Comparison of ENCODE assay signal across 21 mouse cellular contexts in genomic region chr10:93666996-93667395, GRCm38 (mm10). TPM values are rescaled to one million over a fixed set of nuclear protein-coding genes. Genes with fewer than 3 reads are reported as not detected.
A peak's percentile ranks its signal among the peaks of the same experiment; 100 is the strongest.
DNase-seq lines count a peak whose midpoint lies in the region; ATAC-seq and TF ChIP-seq lines count a peak whose summit lies in the region.
"Had no signal": no experiment of that assay in that cellular context is flagged by ENCODE, and none has a peak within 500 bp of the region (broad histone marks: within the 10 kb centered on the region; RNA-seq: fewer than 3 reads in every experiment).

No protein-coding gene starts in this region.

- H3K4me2 ChIP-seq in kidney, embryonic 14.5 days (replicated peaks; ENCODE audit: low read depth, low read length): no peak overlapping the region
- peak overlapping the region; percentile 25; the same call in 1 of the 2 replicates for H3K4me2 ChIP-seq in liver, embryonic 16.5 days (ENCODE audit: low read depth, low read length)
- H3K4me2 ChIP-seq in forebrain, postnatal 0 days (ENCODE audit: low read depth): no peak overlapping the region
- H3K4me2 ChIP-seq: embryonic facial prominence, embryonic 15.5 days; forebrain, embryonic 12.5 days; heart, embryonic 12.5 days; limb, embryonic 13.5 days had no signal

- H3K36me3 ChIP-seq in kidney, embryonic 14.5 days (ENCODE audit: control insufficient read depth, insufficient read depth, low read length): no peaks in the 10 kb centered on the region
- H3K36me3 ChIP-seq in liver, embryonic 16.5 days (ENCODE audit: control insufficient read depth, insufficient read depth): no peaks in the 10 kb centered on the region
- no peaks in the 10 kb centered on the region for H3K36me3 ChIP-seq in forebrain, postnatal 0 days (ENCODE audit: insufficient read depth)
- H3K36me3 ChIP-seq: embryonic facial prominence, embryonic 15.5 days; forebrain, embryonic 12.5 days; heart, embryonic 12.5 days; limb, embryonic 13.5 days; midbrain, embryonic 10.5 days had no signal

- H3K27me3 ChIP-seq in kidney, embryonic 14.5 days (ENCODE audit: control insufficient read depth, insufficient read depth, low read length): no peaks in the 10 kb centered on the region
- no peaks in the 10 kb centered on the region for H3K27me3 ChIP-seq in Patski
- no peaks in the 10 kb centered on the region for H3K27me3 ChIP-seq in liver, embryonic 16.5 days (ENCODE audit: control insufficient read depth, insufficient read depth, low read depth, low read length)
- H3K27me3 ChIP-seq in forebrain, postnatal 0 days (ENCODE audit: insufficient read depth, low read length): no peaks in the 10 kb centered on the region
- H3K27me3 ChIP-seq: embryonic facial prominence, embryonic 15.5 days; forebrain, embryonic 12.5 days; heart, embryonic 12.5 days; limb, embryonic 13.5 days had no signal

- H3K4me1 ChIP-seq in kidney, embryonic 14.5 days (ENCODE audit: control insufficient read depth, insufficient read depth, low read length): no peaks in the 10 kb centered on the region
- H3K4me1 ChIP-seq in liver, embryonic 16.5 days (ENCODE audit: control insufficient read depth, low read depth, low read length): peaks cover 41% of the 10 kb centered on the region
- H3K4me1 ChIP-seq in forebrain, postnatal 0 days (ENCODE audit: insufficient read depth): no peaks in the 10 kb centered on the region
- H3K4me1 ChIP-seq: embryonic facial prominence, embryonic 15.5 days; forebrain, embryonic 12.5 days; midbrain, embryonic 10.5 days had no signal

- TF ChIP-seq CTCF in Patski (IDR thresholded peaks at IDR 0.05): no peak
- no peak for TF ChIP-seq CTCF in forebrain, postnatal 0 days (IDR thresholded peaks at IDR 0.05; ENCODE audit: low read depth)

- DNase-seq in heart, adult 11 months: peak; percentile 71
- no peak for DNase-seq in heart, postnatal 14 days
- peak; percentile 29 to 61 for DNase-seq in kidney, postnatal 25 days
- DNase-seq in Patski (ENCODE audit: low read depth, low spot score): no peak
- no peak for DNase-seq in cerebellum, adult 9-10 months
- no peak for DNase-seq in forebrain, postnatal 0 days
- DNase-seq: cerebellum, postnatal 10 days; embryo, embryonic 11 days; gastrocnemius, postnatal 36 days; layer of hippocampus, adult 9-11 months; retina, postnatal 1 day; thymus, adult 2 months had no signal

- H3K9me3 ChIP-seq in kidney, embryonic 14.5 days (ENCODE audit: control insufficient read depth, low read length): no peaks in the 10 kb centered on the region
- H3K9me3 ChIP-seq in liver, embryonic 16.5 days (replicated peaks; ENCODE audit: control insufficient read depth, low read length): no peaks in the 10 kb centered on the region
- H3K9me3 ChIP-seq in forebrain, postnatal 0 days (ENCODE audit: low read length): no peaks in the 10 kb centered on the region
- H3K9me3 ChIP-seq: embryonic facial prominence, embryonic 15.5 days; forebrain, embryonic 12.5 days; heart, embryonic 12.5 days; limb, embryonic 13.5 days; midbrain, embryonic 10.5 days had no signal

- CTCF ChIA-PET in Patski (lab: Charles Lee): interaction anchor here (1.3 to 1.7 kb wide), 2 partner anchors 9 to 18 kb away, joined by 3 to 9 read pairs; no protein-coding TSS in a partner anchor

- intact Hi-C loops in heart, postnatal 14 days (cut with DNase I): no loop called here

- H3K27ac ChIP-seq in kidney, embryonic 14.5 days (ENCODE audit: low read depth, low read length): no peak overlapping the region
- H3K27ac ChIP-seq in liver, embryonic 16.5 days (ENCODE audit: low read length): peak overlapping the region; percentile 85
- H3K27ac ChIP-seq in forebrain, postnatal 0 days (ENCODE audit: low read depth, low read length): no peak overlapping the region
- H3K27ac ChIP-seq: embryonic facial prominence, embryonic 15.5 days; forebrain, embryonic 12.5 days; hindbrain, postnatal 0 days; kidney, postnatal 0 days; limb, embryonic 13.5 days; midbrain, embryonic 10.5 days had no signal

- WGBS in kidney, embryonic 14.5 days: 64% methylated on average over 3 of the region's 3 CpGs
- WGBS in liver, embryonic 16.5 days (ENCODE audit: insufficient replicate concordance): 32% methylated on average over 3 of the region's 3 CpGs
- 73% methylated on average over 3 of the region's 3 CpGs for WGBS in forebrain, postnatal 0 days

- in situ Hi-C loops in Patski (cut with MboI; ENCODE audit: low pct_unique_long_range_greater_than_20kb): no loop called here

- H3K9ac ChIP-seq in kidney, embryonic 14.5 days (ENCODE audit: low read depth, low read length): no peak overlapping the region
- peak overlapping the region; percentile 43; the same call in 1 of the 2 replicates for H3K9ac ChIP-seq in liver, embryonic 16.5 days (ENCODE audit: low read depth, low read length)
- H3K9ac ChIP-seq in forebrain, postnatal 0 days: no peak overlapping the region
- H3K9ac ChIP-seq: embryonic facial prominence, embryonic 15.5 days; forebrain, embryonic 12.5 days; heart, embryonic 12.5 days; limb, embryonic 13.5 days had no signal

- ATAC-seq in kidney, embryonic 14.5 days (ENCODE audit: low FRiP score, low TSS enrichment): no peak
- ATAC-seq in Patski: peak; percentile 51
- ATAC-seq in liver, embryonic 16.5 days (ENCODE audit: low read depth): no peak
- no peak for ATAC-seq in forebrain, postnatal 0 days
- ATAC-seq: hindbrain, postnatal 0 days had no signal

- POLR2A ChIA-PET in Patski (lab: Charles Lee): interaction anchor here (1.1 to 1.3 kb wide), 2 partner anchors 25 to 109 kb away, joined by 3 read pairs; no protein-coding TSS in a partner anchor

- H3K4me3 ChIP-seq in kidney, embryonic 14.5 days (ENCODE audit: low read length): no peak overlapping the region
- no peak overlapping the region for H3K4me3 ChIP-seq in liver, embryonic 16.5 days (ENCODE audit: low read depth, low read length)
- no peak overlapping the region for H3K4me3 ChIP-seq in forebrain, postnatal 0 days (ENCODE audit: low read depth, low read length)
- H3K4me3 ChIP-seq: embryonic facial prominence, embryonic 15.5 days; forebrain, embryonic 12.5 days; heart, embryonic 12.5 days; limb, embryonic 13.5 days; midbrain, embryonic 10.5 days had no signal

RNA-seq across cellular contexts. Expression of gene Ntn4, which starts 26.5 kb away (rescaled TPM):
- 10 to 100 TPM; 18.0 to 18.4 TPM for total RNA-seq in heart, postnatal 14 days (2021)
- 0.59 and 1.3 TPM in 2 replicates for polyA plus RNA-seq in kidney, embryonic 14.5 days (2014; fragmentation: Nextera tagmentation; extraction: Ambion mirVana)
- polyA plus RNA-seq in Patski (2021): 159 TPM
- 0.22 and 0.23 TPM in 2 replicates for polyA plus RNA-seq in liver, embryonic 16.5 days (2015; fragmentation: Nextera tagmentation; extraction: Ambion mirVana)
- total RNA-seq in forebrain, postnatal 0 days (2014; rRNA removed): 4.3 and 6.1 TPM in 2 replicates
- polyA plus RNA-seq in forebrain, postnatal 0 days (2015; fragmentation: Nextera tagmentation; extraction: Ambion mirVana): 0.40 and 1.2 TPM in 2 replicates

Comparison
In these comparisons a context has a peak if more than half of its experiments do, and no peak if none do; other contexts are left out.
1. DNase-seq: peak in heart, adult 11 months (single experiment) and kidney, postnatal 25 days (2 of 2); none in heart, postnatal 14 days (0 of 2), Patski (single experiment), cerebellum, adult 9-10 months (single experiment) and forebrain, postnatal 0 days (single experiment).
2. RNA of gene Ntn4, which starts 26.5 kb away (polyA plus RNA-seq): 159 TPM in Patski (single experiment); 0.59 to 1.3 TPM in kidney, embryonic 14.5 days, 0.40 to 1.2 TPM in forebrain, postnatal 0 days and 0.22 to 0.23 TPM in liver, embryonic 16.5 days; every median in the first group is over 10 times any median in the second.